Mouse (Mus musculus): ENCODE data around the gene Fam71a.
A peak's percentile ranks its signal among the peaks of the same experiment; 100 is the strongest.

Fam71a gene

GRCm38 (mm10) chr1:191164717-191165116 is at the start of gene Fam71a:
TSS of gene Fam71a (minus strand) at chr1:191164817.
- no peak for DNase-seq (ENCODE audit: low spot score)

DNA sequence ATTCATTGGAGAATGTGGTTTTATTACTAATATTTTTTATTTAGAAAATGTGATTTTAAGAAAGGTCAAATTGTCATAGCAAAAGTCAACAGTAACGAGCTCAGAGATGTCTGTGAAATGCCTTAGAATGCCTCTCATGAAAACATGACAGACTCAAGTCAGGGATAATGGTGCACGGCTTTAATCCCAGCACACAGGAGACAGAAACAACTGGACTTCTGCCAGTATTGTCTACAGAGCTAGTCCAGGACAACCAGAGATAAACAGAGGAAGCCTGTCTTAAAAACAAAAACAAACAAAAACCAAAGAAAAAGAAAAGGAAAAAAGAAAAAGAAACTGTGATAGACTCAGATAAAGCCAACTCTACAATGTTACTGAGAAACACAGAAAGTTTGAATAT is 46.5 kb upstream of the Fam71a start:
- DNase-seq (ENCODE audit: low spot score) = no peak

DNA sequence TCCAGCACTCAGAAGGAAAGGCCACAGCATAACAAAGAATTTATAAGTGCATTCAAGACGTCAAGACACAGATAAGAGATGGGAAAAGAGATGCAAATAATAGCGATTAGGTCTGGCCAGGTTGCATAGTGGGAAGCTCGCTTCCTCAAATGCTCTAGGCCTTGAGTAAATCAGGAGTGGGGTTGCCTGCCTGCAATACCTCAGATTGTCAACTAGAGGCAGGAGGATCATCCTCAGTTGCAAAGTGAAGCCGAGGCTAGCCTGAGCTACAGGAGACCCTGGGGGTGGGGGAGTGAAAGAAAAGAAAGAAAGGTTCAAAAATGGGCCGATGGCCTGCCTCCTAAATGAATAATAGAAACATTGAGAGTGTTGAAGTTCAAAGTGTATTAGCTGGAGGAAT is 41.2 kb upstream of the Fam71a start:
- DNase-seq (ENCODE audit: low spot score) = no peak

- no peak for DNase-seq (ENCODE audit: low spot score)
Measured at GRCm38 (mm10) chr1:191204876-191205275, 40.3 kb upstream of the Fam71a start.

DNA sequence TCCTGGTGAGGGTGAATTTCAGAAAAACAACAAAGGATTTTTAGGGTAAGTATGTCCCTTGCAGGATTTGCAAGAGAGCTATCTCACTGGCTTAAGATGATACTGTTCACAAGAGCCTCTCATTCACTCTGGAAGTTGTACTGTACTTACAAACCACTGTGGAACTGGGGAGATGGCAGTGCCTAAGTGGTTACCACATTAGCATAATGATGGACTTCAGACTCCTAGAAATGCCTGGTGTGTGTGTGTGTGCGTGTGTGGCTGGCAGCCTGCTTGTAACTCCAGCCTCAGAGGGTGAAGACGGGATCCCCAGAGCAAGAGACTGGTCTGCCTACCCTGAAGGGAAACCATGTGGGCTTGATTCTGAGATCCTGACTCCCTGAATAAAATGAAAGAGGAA is 38.9 kb upstream of the Fam71a start:
- no peak for DNase-seq (ENCODE audit: low spot score)

- no peak for DNase-seq (ENCODE audit: low spot score)
Measured at GRCm38 (mm10) chr1:191202208-191202952, 37.8 kb upstream of the Fam71a start.

- no peak for DNase-seq (ENCODE audit: low spot score)
Measured at GRCm38 (mm10) chr1:191200816-191201602, 36.4 kb upstream of the Fam71a start.

DNA sequence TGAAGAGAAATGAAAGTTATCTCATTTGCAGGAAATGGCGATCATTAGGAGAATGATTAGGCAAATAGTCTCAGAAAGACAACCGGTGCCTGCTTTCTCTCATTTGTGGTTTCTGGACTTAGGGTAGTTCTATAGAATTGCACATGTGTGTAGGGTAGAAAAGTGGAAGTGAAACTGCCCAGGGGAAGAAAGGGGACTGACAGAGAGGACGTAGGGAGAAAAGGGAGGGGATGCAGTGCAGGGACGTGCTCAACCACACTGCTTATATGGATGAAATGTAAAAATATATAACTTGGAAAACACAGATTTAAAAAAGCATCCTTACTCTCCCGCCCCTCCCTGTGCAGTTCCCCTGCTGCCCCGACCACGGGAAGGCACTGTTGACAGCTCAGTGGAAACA is 33.3 kb upstream of the Fam71a start:
- no peak for DNase-seq (ENCODE audit: low spot score)

DNA sequence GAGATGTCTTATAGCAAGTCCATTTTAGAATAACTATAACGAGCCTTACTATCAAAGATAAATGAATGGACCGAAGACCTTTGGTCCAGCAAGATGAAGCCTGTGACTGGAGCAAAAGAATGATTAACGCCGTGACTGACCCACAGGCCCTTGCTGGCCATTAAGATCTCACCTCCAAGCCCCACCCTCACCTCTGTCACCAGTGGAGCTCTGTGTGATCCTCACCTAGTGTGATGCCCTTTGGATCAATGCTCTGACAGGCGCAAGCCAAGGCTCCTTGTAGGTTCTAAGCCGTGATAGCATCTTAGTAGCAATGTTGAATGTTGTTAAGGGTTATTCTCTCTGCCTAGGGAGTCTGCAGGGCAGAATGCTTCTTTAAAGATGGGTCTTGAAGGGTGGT is 31.4 kb upstream of the Fam71a start:
- DNase-seq (ENCODE audit: low spot score) = no peak

DNA sequence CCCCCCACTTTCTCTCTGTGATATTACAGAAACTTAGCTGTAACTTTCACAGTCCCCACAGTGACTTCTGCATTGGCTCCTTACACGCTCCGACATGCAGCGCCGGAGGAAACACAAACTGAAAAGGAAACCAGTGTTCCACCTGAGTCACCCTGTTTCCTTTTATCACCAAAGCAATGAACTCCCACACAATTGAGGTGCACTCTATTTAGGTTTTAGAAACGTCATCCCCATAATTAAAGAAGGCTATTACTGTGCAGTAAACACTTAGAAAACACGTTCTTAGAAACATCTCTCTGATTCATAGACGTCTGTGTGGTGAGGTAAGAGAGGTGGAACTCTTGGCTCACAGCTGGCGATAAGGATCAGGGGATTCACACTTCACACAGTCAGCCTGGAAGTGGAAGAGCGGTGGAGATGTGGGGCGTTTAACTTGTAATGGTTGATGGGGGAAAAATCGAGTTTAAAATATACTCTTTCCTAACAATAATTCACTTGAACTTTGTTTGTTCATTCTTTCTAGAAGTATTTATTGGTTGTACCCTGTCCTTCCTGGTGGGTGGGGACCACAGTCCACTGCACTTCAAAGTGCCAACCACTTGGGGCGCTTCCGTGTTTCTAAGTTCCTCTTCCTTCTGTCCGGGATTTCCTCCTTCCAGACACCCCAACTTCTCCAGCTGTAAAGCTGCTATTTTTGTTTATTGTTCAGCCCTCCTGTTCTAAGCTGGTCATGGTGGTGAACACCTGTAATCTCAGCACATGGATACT is 29.2 kb upstream of the Fam71a start:
- DNase-seq (ENCODE audit: low spot score) = no peak

DNA sequence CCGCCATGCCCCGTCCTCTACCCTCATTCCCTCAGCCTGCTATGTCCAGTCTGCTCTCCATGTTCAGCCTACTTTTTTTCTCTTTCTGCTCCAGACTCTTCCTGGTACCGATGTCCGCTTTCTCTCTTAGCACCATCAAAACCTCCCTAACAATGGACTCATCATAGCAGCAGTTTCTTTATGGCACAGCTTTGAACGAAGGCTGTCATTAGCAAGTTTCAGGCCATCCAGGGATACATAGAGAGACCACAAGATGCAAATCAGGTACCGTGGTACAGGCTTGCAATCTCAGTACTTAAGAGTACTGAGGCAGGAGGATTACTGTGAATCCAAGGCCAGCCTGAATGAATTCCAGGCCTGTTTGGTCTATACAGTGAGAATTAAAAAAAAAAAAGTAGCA is 28.1 kb upstream of the Fam71a start:
- no peak for DNase-seq (ENCODE audit: low spot score)

GRCm38 (mm10) chr1:191192213-191192612 is 27.6 kb upstream of the Fam71a start:
- no peak for DNase-seq (ENCODE audit: low spot score)

DNA sequence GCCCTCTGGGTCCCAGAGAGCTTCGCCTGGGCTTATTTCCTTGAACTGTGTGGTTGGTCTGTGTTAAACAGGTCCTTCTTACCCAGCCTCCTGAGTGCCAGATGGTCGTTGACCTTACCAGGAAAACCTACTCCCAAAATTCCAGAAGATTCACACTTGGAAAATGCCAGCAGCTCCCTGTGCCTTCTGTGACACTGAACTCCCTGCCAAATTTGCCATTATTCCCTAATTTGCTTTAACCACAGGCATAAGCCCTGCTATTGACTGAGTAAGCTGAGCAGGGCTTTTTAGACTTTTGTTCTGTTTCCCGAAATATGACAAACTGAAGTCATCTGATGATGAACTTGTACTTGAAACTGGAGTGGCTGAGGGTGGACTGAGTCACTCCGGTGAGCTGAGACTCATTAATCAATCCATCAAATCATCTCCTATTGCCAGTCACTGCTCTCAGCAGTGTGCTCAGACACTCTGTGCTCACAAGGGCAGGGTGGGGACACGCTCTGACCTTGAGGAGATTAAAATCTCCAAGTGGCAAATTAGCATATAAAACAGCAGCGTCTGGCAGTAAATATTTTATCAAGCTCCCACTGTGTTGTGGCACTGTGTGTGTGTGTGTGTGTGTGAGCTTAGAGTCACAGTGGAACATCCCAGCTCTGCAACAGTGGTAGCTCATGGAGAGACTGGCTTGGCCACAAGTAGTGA is 25.2 kb upstream of the Fam71a start:
- DNase-seq (ENCODE audit: low spot score) = no peak

DNA sequence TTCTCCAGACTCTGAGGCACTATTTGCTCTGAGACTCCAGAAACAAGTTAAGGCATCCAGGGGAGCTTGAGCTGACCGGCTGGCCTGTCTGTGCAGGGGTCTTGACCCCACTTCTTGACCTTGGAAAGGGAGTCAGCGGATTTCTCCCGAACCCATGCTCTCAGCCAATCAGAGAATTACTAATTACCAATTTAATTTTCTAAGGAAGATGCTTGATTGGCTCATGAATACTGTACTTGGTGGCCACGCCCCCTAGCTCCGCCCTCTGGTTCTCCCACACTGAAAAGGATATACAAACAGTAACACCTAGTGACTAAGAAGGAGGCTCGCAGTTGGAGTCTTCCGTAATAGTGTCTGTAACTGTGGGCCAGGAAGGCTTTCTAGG is 21.8 kb upstream of the Fam71a start:
- DNase-seq (ENCODE audit: low spot score) = no peak

GRCm38 (mm10) chr1:191185761-191186385 is 21.3 kb upstream of the Fam71a start:
- DNase-seq (ENCODE audit: low spot score) = no peak

- no peak for DNase-seq (ENCODE audit: low spot score)
Measured at GRCm38 (mm10) chr1:191184841-191185251, 20.2 kb upstream of the Fam71a start.

- DNase-seq (ENCODE audit: low spot score) = no peak
Measured at GRCm38 (mm10) chr1:191184066-191184815, 19.6 kb upstream of the Fam71a start.

DNA sequence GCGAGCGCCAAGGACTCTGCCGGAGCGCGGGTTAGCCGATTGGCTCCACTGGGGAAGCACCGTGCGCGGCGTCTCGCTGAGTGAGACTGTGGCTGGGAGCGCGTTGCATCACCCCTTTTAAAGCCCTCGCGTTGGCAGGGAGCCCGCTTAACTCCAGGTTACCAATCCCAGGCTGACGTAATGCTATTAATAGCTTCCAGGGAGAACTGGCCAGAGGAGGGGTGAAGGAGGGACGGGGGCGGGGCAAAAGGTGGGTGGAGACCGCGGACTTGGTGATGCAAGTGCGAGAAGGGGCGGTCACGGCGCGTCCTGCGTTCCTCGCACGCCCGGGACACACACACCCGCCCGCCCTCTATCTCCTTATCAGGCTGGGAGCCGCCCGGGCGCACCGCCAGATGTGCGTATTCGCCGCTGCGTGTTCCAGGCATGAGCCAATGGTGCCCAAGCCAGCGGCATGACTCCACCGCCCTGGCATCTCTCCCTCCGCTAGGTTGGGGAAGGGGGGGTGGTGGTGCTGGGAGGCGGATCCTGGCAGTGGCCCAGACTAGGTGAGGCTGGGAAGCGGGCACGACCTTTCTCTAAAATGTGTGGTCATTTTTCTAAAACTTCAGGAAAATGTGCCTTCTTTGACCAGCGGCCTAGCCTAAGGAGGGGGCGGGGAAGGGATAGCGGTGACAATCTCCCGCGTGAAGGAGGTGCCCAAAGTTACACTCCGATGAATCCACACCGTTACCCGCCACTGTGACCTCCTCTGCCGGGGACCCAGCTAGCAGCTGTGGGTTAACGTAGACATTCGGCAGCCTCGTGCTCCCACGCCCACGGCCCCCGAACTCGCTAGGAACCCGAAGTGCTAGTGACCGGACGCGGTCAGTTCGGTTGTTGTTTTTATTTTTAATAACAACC is 18.8 kb upstream of the Fam71a start:
- DNase-seq (ENCODE audit: low spot score) = peak; percentile 73

DNA sequence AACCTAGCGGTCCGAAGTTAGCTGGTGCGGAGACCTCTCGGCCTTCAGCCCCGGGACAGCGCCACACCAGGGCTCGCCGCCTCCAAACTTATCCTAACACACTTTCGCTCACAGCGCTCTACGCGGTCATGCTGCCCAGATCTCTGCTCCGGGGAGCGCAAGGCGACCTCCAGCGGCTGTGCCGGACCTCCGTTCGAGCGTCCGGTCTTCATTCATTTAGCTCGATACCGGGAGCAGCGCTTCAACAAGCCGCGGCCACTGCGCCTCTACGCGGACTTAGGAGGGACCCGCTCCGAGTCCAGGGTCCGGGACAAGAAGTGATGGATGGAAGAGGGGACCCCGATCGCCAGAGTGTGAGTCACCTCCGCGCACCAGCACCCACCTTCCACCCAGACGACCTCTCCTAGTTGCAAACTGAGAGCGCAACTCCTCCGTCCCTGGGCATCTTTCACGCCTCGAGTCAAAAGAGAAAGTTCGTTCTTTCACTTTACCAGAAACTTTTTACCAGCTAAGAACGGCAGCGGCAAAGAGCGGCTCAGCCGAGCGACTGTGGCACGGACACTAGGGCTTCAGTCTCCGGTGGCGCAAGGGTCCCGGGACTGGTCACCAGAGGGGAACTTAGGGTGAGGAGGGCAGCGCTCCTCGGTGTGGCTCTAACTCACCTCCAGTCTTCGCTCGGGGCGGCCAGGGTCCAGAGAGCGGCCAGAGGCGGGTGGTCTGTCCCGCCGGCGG is 18.0 kb upstream of the Fam71a start:
- DNase-seq (ENCODE audit: low spot score) = no peak

Data from c-Kit-positive CD71-positive TER-119-positive erythroid progenitor cells, embryonic 14.5 days (primary cell).